Mouse (Mus musculus): ENCODE results near the gene Ptprm.

DNA sequence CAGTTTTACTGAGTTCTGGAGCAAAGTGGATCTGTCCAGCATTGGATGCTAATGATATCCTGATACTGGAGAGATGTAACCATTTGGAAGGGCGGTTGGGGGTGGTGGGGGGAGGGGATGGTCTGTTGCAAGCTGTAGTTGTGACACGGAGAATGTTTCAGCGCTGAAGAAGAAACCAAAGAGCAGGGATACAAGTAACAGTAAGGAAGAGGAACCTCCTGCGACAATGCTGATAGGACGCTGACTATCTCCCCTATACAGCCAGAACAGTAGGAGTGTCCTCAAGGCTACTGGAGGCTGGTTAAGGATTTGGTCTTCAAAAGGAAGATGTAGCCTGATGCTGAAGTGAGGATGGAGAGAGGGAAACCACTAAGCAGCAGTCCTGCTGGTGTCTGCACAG is 160.5 kb downstream of the Ptprm start:
- TF ChIP-seq CTCF (IDR thresholded peaks at IDR 0.05; ENCODE audit: control insufficient read depth, insufficient read depth, insufficient replicate concordance, low read depth, low read length) (no peak), POLR2A (IDR thresholded peaks at IDR 0.05; ENCODE audit: control insufficient read depth, low read depth, low read length) (no peak)
